Mouse (Mus musculus): ENCODE results near the gene Gm38393.

Gene Gm38393

DNA sequence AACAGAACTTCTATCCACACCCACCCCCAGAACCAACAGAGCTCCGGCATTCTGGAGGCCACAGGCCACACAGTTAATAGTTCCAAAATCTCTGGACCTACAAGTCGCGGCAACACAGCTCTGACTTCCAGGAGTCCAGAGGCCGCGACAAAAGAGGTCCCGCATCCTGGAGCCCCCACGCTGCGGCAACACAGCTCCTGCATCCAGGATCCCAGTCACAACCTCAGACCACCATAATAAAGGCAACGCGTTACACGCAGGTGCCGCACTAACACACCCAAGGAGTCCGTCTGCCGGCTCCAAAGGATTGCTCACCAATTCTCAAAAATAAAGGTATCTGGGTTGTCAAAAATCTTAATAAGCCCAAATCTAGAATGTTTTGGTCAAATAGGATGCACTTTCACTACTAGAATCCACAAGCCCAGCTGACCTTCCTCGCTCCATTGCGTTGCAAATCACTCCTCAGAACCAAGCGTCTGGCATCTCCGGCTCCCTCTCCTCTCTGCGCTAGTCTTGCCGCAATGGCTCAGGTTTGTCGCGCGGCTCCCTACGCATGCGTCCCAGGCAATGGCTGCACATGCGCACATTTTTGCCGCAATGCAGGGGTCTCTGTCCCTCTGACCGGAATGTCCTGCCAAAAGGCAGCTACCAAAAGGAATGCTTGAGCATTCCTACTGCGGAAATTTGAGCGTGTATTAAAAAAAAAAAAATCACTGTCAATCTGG is at the start of gene Gm38393, which contains the start of gene Snurf:
Gene Gm38393 (minus strand): TSS at position 459 of the 725 bp plus-strand sequence.
Gene Snurf (minus strand): TSS at position 444 of the 725 bp plus-strand sequence.
- peak; percentile 98 for DNase-seq

DNA sequence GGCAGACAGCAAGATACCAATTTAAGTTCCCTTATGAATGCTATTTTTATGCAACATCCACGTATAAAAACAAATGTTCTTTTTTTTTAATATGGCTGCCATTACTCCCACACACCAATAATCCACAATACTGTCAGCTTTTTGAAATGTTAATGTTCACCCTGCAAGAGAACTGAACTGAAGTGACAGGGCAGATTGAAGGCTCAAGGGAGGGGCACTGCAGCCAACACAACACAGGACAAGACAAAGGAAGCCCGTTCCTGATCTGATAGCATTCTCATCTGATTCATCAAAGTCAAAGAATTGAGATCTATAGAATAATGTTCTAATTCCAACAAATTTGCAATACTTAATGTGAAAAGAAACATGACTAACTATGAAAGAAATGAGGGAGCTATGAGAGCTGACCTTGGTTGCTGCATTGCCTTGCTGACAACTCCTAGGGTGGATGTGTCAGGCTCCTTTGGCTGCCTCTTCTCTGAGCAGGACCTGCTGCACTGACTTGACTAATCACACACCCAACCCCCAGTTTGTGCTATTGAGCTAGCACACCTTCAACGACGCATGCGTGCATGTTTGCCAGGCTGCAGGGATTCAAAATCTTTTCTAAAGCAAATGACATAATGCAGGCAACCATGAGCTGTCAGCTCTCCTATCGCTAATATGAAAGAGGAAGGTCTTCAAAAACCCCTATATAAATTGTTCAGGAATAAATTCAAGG is 42.8 kb upstream of the Gm38393 start:
- peak; percentile 69 for DNase-seq

DNA sequence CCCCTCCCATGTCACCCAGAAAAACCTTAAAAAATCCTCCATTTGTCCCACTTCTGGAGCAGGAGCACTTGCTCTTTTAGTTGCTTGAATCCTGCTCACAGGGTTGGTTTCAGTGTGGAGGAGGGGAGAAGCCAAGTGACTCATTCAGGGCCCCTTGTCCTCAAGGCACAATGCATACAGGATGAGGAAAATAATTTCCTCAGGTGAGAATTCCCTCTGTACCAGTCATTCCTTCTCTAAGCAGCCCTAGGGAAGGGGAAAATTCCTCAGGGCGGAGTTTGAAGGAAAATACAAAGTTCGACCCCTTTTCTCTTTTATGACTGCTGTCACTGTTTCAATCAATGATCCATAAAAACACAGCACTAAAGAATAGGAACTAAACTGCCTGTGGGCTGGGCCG is 8.3 kb upstream of the Gm38393 start:
- DNase-seq = no peak

DNA sequence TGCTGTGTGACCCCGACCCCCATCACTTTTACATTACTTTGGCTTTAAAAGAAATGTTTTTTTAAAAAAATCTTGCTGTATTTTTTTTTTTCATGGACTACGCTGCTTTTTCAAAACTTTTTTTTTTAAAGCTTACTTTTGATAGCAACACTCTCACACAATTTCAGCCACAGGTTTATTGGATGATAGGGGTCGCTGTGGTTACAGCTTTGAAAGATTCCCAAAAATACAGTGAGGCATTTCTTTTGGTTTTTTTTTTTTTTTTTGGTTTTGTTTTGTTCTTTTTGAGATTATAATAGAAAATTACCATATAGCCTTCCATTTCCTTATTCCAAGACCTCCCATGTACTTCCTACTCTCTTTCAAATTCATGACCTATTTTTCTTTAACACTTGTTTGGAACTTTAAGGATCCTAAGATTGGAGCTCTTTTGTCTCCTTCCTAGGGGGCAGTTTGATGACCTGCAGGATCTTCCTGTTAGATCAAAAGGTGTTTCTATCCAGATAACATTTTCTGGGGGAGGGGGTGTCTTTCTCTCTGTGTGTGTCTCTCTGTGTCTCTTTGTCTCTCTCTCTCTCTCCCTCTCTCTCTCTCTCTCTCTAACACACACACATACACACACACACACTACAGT is 3.0 kb upstream of the Gm38393 start:
- DNase-seq = no peak

DNA sequence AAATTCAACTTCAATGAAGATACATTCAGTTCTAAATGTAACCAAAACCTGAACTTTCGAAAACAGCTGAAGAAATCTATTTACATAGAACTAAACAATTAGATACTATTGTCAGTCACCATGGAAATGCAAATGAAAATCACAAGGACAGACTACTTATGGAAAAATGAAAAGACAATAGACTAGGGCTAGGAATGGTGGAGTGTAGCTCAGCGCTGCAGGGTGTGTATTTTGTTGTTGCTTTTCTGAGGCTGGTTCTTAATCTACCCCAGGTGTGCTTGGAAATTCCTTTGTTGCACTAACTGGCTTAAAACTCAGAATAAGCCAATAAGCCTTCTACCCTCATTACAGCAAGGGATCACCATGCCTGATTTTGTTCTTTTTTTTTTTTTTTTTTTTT is 1.4 kb upstream of the Gm38393 start:
- no peak for DNase-seq

DNA sequence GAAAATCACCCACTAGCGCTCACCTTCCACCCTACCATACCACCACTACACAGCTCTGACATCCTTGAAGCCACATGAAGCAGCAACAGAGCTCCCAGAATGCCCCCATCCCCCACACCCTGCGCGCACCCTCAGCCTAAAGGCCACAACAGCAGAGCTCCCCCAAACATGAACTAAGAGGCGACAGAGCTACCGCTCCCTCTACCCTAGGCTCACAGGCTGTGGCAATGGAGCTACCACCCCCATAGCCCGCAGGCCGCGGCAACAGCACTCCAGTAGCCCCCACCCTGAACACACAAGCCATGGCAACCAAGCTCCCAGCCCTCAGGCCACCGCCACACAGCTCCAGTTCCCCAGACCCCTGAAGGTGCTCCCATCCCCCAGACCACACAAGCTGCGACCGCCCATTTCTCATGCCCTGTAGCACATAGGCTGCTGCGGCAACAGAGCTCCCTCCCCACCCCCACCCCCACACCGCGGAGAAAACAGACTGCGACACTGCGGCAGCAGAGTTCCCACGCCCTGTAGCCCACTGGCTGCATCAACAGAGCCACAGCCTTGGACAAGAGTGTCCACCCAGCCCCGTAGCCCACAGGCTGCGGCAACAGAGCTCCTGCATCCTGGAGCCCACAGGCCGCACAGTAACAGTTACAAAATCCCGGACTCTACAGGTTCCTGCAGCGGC is 801 bp downstream of the Gm38393 start:
- DNase-seq = peak; percentile 93

DNA sequence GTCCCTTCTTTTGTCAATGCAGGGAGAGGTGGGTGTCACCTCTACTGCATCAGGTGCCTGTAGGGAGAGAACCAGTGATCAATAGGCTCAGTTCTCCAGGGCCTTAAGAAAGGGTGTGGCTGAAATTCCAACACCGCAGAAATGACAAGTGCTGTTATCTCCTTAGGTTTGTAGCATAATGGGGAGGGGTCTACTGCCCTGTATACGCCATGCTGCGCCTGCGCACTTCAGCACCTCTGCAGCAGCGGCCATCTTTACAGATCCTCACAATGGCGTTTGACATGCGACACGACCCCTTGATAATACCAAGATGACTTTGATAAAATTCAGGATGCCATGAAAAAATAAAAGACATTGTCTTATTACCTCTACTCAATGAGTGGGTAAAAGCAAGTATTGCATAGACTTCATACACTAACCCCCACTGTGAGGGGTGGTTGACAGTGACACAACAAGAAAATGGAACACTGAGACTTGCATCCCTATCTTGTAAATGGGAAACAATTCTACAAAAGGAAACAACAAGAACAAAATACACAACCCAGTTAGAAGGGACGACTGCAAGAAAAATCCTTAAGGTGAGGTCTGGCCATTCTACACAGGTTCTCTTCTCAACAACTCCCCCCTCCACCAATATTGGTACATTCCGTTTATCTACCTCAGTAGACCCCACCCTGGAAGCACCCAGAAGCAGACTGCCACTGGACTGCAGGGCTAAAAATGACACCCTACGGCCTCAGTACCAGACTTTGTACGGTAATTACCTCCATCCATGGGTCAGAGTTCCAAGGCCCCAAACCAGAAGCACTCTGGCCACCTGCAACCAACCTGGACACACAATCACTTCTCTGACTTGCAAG is 1.6 kb downstream of the Gm38393 start:
- no peak for DNase-seq

DNA sequence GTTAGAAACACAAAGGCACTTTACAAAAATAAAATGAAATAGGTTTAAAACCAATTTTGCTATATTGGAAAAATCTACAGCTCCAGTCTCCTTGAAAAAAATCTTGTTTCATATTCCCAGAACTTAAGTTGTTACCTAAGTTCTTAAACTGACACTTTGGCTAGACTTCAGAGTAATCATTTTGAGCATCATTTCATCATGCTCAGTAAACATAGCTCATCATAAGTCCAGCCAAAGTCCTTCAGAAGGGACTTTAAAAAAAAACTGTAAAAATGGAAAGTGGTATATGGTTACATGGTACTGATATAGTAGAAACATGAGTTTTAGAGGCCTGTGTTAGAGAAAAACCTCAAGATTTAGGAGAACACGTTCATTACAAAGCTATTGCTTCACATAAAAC is 26.2 kb downstream of the Gm38393 start:
- DNase-seq = no peak
